Mouse (Mus musculus) forebrain, embryonic 12.5 days (tissue): Measurements from ENCODE around the gene Mxra8. TPM values are rescaled to one million over a fixed set of nuclear protein-coding genes. Genes with fewer than 3 reads are reported as not detected.

Source experiments
- ATAC-seq: fragments of 200-750 bp; cut with Nextera tagmentation; 2 replicates; pipeline ENCODE4 v1.8.0; 2017; ENCODE audit warnings: moderate TSS enrichment; ENCODE audit not compliant: low FRiP score
- H3K27ac ChIP-seq: fragments of 300-500 bp; sonication (generic); 2 replicates; pipeline ENCODE4 v1.5.1; 2016; ENCODE audit warnings: mild to moderate bottlenecking
- H3K27me3 ChIP-seq: fragments of 300-500 bp; sonication (generic); 2 replicates; pipeline ENCODE4 v1.6.1; 2016; ENCODE audit warnings: mild to moderate bottlenecking
- H3K36me3 ChIP-seq: fragments of 300-500 bp; sonication (generic); replicated peaks from 2 replicates; pipeline ENCODE4 v1.6.1; 2016; ENCODE audit warnings: mild to moderate bottlenecking
- H3K4me1 ChIP-seq: fragments of 300-500 bp; sonication (generic); 2 replicates; pipeline ENCODE4 v1.6.1; 2016
- H3K4me2 ChIP-seq: fragments of 300-500 bp; sonication (generic); 2 replicates; pipeline ENCODE4 v1.6.1; 2016; ENCODE audit warnings: mild to moderate bottlenecking, moderate library complexity
- H3K4me3 ChIP-seq: fragments of 300-500 bp; sonication (generic); replicated peaks from 2 replicates; pipeline ENCODE4 v1.5.1; 2016; ENCODE audit warnings: mild to moderate bottlenecking
- H3K9ac ChIP-seq: fragments of 300-500 bp; sonication (generic); 2 replicates; pipeline ENCODE4 v1.6.1; 2016; ENCODE audit warnings: mild to moderate bottlenecking
- H3K9me3 ChIP-seq: fragments of 300-500 bp; sonication (generic); 2 replicates; pipeline ENCODE4 v1.6.1; 2016
- WGBS: fragments of 180-500 bp; shearing (Covaris S2); methylation state at CpG from one replicate; pipeline ENCODE4 v1.1.7; 2016; 5-methylcytosine and 5-hydroxymethylcytosine counted together
- polyA plus RNA-seq: library from polyadenylated mRNA; unstranded; fragments of >200 nt; fragmentation: Nextera tagmentation; extraction: Ambion mirVana; gene quantifications from 2 replicates; pipeline ENCODE4 v1.2.1, GENCODE M21; 2016

The Mxra8 gene
- polyA plus RNA-seq, 1 experiment from 2014 or later, result 22.9 TPM

DNA sequence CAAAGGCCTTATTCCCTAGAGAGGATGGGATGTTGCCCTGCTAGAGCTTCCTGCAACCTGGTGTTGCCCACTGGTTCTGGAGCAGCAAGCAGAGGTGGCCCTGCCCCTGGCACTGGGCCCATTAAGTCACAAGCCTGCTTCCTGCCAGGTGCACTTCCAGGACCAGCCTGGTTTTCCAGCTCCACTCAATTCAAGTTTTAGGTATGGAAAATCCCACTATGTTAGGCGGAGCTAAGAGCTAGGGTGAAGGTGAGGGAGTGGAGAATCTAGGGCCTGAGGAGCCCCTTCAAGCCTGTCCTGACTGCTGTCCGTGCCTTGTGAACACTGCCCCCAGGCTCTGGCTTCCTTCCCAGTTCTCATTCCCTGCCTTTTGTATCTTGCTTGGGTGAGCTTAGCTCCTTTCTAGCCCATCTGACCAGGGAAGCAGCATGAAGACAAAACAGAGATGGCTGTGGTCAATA lies 12.5 kb downstream of the Mxra8 start:
- peaks cover 41% of the 10 kb centered on the region for H3K36me3 ChIP-seq
- no peaks in the 10 kb centered on the region for H3K27me3 ChIP-seq
- peaks cover 26% of the 10 kb centered on the region for H3K4me1 ChIP-seq
- no peak overlapping the region for H3K4me2 ChIP-seq
- WGBS, result 89% methylated on average over 2 of the region's 2 CpGs
- no peak for ATAC-seq
- no peaks in the 10 kb centered on the region for H3K9me3 ChIP-seq
- H3K4me3 ChIP-seq, result no peak overlapping the region
- peak overlapping the region; percentile 25; the same call in 1 of the 2 replicates for H3K27ac ChIP-seq
- peak overlapping the region; percentile 17; the same call in 1 of the 2 replicates for H3K9ac ChIP-seq

DNA sequence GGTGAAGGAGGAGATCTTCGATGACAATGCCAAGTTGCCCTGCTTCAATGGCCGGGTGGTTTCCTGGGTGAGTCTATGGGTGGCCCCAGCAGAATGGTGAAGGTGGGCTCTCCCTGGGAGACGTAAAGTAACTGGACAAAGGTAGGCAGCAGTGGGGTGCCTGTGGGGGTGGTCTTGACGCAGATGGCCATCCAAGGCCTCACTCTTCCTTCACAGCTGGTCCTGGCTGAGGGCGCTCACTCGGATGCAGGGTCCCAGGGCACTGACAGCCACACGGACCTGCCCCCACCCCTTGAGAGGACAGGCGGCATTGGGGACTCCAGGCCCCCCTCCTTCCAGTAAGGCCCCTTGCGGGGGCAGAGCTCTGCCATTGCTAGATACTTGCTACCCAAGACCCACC lies 13.9 kb downstream of the Mxra8 start:
- H3K27me3 ChIP-seq, result no peaks in the 10 kb centered on the region
- peaks cover 55% of the 10 kb centered on the region for H3K36me3 ChIP-seq
- no peak overlapping the region for H3K27ac ChIP-seq
- peaks cover 21% of the 10 kb centered on the region for H3K4me1 ChIP-seq
- H3K4me3 ChIP-seq, result no peak overlapping the region
- 90% methylated on average over 9 of the region's 9 CpGs for WGBS
- ATAC-seq, result no peak
- H3K9ac ChIP-seq, result no peak overlapping the region
- no peak overlapping the region for H3K4me2 ChIP-seq
- no peaks in the 10 kb centered on the region for H3K9me3 ChIP-seq

DNA sequence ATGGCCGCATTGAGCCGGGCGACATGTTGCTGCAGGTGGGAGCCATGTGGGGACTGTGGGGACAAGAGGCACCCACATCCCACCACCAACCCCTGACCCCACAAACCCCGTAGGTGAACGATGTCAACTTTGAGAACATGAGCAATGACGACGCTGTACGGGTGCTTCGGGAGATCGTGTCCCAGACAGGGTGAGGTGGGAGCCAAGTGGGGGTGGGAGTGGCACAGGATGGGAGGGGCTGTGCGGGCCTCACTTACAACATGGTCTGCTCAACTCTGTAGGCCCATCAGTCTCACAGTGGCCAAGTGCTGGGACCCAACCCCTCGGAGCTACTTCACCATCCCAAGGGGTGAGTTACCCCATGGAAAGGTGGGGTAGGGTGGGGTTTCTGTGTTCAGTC lies 15.5 kb downstream of the Mxra8 start:
- H3K27me3 ChIP-seq, result no peaks in the 10 kb centered on the region
- H3K9ac ChIP-seq, result no peak overlapping the region
- peaks cover 5% of the 10 kb centered on the region for H3K4me1 ChIP-seq
- H3K9me3 ChIP-seq, result no peaks in the 10 kb centered on the region
- no peak overlapping the region for H3K27ac ChIP-seq
- H3K36me3 ChIP-seq, result peaks cover 71% of the 10 kb centered on the region
- WGBS, result 93% methylated on average over 12 of the region's 12 CpGs
- no peak overlapping the region for H3K4me2 ChIP-seq
- ATAC-seq, result no peak
- no peak overlapping the region for H3K4me3 ChIP-seq

DNA sequence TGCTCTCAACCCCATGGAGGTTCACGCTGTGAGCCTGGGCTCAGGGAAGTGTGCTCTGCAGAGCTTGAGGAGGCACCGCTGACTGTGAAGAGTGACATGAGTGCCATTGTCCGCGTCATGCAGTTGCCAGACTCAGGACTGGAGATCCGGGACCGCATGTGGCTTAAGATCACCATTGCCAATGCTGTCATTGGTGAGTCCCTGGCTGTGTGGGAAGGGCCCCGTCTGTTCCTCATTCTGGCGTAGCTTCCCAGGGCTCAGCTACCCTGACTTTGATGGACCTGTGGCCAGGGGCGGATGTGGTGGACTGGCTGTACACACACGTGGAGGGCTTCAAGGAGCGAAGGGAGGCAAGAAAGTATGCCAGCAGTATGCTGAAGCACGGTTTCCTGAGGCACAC lies 16.6 kb downstream of the Mxra8 start:
- no peaks in the 10 kb centered on the region for H3K4me1 ChIP-seq
- 90% methylated on average over 12 of the region's 12 CpGs for WGBS
- H3K27me3 ChIP-seq, result no peaks in the 10 kb centered on the region
- H3K27ac ChIP-seq, result no peak overlapping the region
- H3K4me2 ChIP-seq, result no peak overlapping the region
- no peaks in the 10 kb centered on the region for H3K9me3 ChIP-seq
- H3K9ac ChIP-seq, result no peak overlapping the region
- ATAC-seq, result no peak
- H3K36me3 ChIP-seq, result peaks cover 82% of the 10 kb centered on the region
- H3K4me3 ChIP-seq, result no peak overlapping the region

DNA sequence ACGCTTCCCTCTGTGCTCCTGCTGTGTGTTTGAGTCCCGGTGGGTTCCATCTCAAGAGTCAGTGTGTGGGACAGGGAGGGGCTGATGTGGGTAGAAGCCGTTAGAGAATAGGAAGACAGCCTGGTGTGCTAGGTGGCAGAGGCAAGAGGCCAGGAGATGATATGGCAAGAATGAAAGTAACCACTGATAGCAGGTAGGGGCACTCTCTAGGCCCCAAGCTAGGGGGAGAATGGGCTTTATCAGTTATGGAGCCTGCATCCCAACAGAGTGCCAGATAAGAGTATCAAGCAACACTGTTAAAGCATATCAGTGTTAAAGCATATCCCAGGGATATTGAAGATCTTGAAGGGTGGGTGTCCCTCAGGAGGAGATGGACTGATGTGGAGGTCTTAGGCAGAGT lies 17.4 kb downstream of the Mxra8 start:
- peaks cover 88% of the 10 kb centered on the region for H3K36me3 ChIP-seq
- 83% methylated on average over 3 of the region's 3 CpGs for WGBS
- no peaks in the 10 kb centered on the region for H3K27me3 ChIP-seq
- no peak overlapping the region for H3K4me3 ChIP-seq
- no peaks in the 10 kb centered on the region for H3K4me1 ChIP-seq
- H3K27ac ChIP-seq, result no peak overlapping the region
- no peak overlapping the region for H3K4me2 ChIP-seq
- no peak for ATAC-seq
- no peaks in the 10 kb centered on the region for H3K9me3 ChIP-seq
- no peak overlapping the region for H3K9ac ChIP-seq

DNA sequence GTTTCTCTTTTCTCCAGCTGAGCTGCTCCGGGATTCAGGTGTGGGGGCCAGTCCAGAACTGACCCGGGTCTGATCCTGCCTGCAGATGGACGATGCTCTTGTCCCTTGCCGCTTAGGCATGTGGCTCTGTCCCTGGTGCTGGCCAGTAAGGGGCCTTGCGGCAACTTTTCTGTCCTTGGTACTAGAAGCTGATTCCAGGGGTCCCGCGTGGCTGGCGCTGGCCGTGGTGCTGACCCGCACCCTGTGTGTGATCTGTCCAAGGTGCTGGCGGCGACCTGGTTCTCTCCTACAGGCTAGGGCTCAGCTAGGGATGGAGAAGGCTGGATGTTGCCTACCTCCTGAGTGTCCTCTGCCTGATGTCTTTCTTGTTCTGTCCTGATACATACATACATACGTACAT lies 19.8 kb downstream of the Mxra8 start:
- no peaks in the 10 kb centered on the region for H3K4me1 ChIP-seq
- no peaks in the 10 kb centered on the region for H3K9me3 ChIP-seq
- no peaks in the 10 kb centered on the region for H3K27me3 ChIP-seq
- peaks cover 74% of the 10 kb centered on the region for H3K36me3 ChIP-seq
- H3K4me2 ChIP-seq, result no peak overlapping the region
- WGBS, result 30% methylated on average over 13 of the region's 13 CpGs
- no peak overlapping the region for H3K4me3 ChIP-seq
- H3K27ac ChIP-seq, result no peak overlapping the region
- ATAC-seq, result no peak
- H3K9ac ChIP-seq, result no peak overlapping the region

DNA sequence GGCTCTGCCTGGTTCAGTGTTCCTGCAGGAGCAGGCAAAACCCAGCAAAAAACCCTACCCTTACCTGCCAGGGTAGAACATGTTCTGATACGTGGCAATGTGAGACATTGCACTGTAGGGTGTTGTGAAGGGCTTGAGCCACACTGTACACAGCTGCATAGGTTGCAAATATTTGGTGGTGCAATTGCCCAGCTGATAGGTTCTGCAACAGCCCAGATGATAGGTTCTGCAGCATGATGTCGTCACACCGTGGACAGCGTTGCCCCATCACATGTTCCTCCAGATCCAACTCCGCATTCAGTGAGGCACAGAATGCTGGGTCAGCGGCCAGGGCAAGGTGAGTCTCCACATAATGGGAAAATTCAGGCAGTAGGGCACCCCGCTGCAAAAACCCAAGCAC lies 22.3 kb downstream of the Mxra8 start:
- no peak for ATAC-seq
- Histone ChIP-seq H3K4me2 (no peak overlapping the region), H3K27ac (no peak overlapping the region), H3K9me3 (no peaks in the 10 kb centered on the region), H3K4me3 (no peak overlapping the region), H3K27me3 (no peaks in the 10 kb centered on the region), H3K9ac (no peak overlapping the region), H3K4me1 (no peaks in the 10 kb centered on the region), H3K36me3 (peaks cover 72% of the 10 kb centered on the region)
- WGBS, result 92% methylated on average over 7 of the region's 7 CpGs

DNA sequence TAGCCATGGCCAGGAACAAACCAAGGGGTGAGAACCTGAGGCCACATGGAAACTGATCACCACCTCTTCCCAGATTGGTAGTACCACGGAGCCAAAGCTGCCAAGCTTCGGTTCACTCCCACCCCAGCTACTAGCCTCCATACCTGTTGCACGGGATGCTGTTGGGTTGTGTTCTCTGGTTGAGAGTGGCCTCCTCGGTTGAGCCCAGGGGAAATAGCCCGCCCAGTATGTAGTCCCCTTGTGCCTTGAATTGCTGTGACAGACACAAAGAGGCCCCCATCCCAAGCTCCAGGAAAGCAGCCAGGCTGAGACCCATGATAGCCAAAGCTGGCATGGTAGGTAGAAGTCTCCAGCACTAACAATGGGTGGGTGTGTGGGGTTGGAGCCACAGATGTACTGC lies 23.5 kb downstream of the Mxra8 start, which contains the start of gene Tas1r3:
Tas1r3 (minus strand) TSS at position 362 of the 400 bp plus-strand sequence.
- Histone ChIP-seq H3K36me3 (peaks cover 63% of the 10 kb centered on the region), H3K4me1 (peaks cover under 1% of the 10 kb centered on the region), H3K9ac (no peak within 1 kb of the TSS), H3K9me3 (no peaks in the 10 kb centered on the region), H3K4me2 (no peak within 1 kb of the TSS), H3K27me3 (no peaks in the 10 kb centered on the region), H3K27ac (no peak within 1 kb of the TSS), H3K4me3 (no peak within 1 kb of the TSS)
- ATAC-seq, result no peak
- 74% methylated on average over 5 of the region's 5 CpGs for WGBS

DNA sequence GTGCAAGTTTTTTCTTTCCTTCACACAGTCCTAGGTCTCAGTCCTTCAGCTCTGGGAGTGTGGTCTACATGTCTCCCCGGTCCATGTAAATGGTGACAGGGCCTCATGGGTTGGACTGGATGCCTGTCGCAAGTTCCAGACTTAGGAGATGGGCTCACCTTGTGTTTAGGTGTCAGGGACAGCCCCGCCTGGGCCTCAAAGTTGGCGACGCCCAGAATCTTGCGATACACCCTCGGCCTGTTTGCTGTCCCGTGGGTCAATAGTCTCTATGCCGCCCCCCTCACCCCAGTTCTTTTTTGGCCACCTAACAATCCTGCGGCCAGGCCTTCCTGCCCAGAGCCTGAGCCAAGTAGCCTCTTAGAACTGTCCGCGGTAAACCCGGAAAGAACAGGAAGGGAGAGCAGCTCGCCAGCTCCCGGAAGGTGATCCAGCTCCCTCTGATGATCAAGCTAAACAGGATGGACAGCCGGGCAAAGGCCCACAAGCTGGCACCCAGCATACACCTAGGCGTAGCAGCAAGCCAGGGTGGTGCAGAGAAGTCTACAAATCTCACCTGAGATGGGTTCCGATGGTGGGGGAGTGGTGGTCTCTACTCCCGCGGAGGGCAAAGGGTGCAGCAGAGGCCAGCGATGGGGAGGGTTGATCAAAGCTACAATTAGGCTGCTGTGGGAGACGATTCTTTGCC lies 29.3 kb downstream of the Mxra8 start:
- no peaks in the 10 kb centered on the region for H3K9me3 ChIP-seq
- H3K4me2 ChIP-seq, result peak overlapping the region; percentile 91
- 11% methylated on average over 22 of the region's 22 CpGs for WGBS
- H3K4me3 ChIP-seq, result peak overlapping the region; percentile 78
- H3K9ac ChIP-seq, result peak overlapping the region; percentile 90
- ATAC-seq, result peak; percentile 2; the same call in 1 of the 2 replicates
- 0 out of 2 replicates have a peak overlapping the region, but pooled peaks have one; percentile 6 for H3K27ac ChIP-seq
- H3K27me3 ChIP-seq, result no peaks in the 10 kb centered on the region
- H3K36me3 ChIP-seq, result peaks cover 51% of the 10 kb centered on the region
- H3K4me1 ChIP-seq, result peaks cover 27% of the 10 kb centered on the region

DNA sequence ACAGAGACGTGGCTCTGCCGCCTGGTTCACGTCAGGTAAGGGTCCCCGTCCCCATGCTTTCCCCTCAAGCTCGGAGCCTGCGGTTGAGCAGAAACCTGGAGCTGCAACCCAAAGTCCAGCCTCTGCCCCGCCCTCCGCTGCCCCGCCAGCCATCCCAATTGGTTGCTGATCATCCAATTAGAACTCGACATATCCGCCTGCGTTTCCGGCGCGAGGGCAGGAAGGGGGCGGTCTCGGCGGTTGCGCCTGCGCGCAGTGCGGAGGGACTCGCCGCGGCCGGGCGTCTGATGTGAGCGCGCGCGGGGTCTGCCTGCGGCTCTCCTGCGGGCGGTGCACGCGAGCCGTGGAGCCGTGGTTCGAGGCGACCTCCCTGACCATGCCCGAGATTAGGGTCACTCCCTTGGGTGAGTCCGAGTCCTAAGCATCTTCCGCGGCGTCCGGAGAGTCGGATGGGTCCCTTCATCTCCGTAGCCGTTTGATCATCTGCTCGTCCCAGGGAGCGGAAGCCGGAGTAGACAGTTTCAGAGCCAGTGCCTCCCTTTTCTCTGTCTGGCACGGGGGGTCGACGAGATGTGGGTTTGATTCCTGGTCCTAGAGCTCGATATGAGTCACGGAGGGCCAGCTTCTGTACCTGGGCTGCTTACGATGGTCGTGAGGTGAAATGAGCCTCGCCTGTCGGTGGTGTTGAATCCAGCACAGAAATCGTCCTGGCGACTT lies 30.0 kb downstream of the Mxra8 start, which contains the start of the genes Cptp and Ints11:
Cptp (minus strand) TSS at position 124 of the 717 bp plus-strand sequence.
Ints11 (plus strand) TSS at position 230 of the 717 bp plus-strand sequence.
- H3K9me3 ChIP-seq, result no peaks in the 10 kb centered on the region
- H3K4me3 ChIP-seq, result peak within 1 kb of the TSS; percentile 78
- under 1% methylated on average over 63 of the region's 63 CpGs for WGBS
- H3K27ac ChIP-seq, result peak within 1 kb of the TSS; percentile 73
- H3K27me3 ChIP-seq, result no peaks in the 10 kb centered on the region
- H3K9ac ChIP-seq, result peak within 1 kb of the TSS; percentile 90
- peak within 1 kb of the TSS; percentile 91 for H3K4me2 ChIP-seq
- ATAC-seq, result peak; percentile 96
- peaks cover 27% of the 10 kb centered on the region for H3K4me1 ChIP-seq
- peaks cover 58% of the 10 kb centered on the region for H3K36me3 ChIP-seq

DNA sequence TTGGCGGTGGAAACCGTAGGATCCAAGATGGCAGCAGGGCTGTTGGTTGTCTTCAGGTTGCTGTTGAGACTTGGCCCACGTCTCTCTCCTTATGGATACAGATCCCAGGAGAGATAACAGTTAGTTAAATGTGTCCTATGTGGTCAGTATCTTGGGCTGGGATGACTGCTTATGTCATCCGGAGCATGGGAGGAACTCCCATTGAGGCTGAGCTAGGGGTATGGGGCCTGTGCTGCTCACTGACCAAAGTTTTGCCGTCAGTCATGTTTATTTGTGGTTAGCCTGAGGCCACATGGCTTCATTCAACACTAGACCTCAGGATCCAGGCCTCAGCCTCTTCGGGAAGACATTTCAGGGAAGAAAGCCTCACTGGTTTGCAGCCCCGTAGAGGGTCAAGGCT lies 31.9 kb downstream of the Mxra8 start:
- Histone ChIP-seq H3K36me3 (peaks cover 54% of the 10 kb centered on the region), H3K4me3 (no peak overlapping the region)

DNA sequence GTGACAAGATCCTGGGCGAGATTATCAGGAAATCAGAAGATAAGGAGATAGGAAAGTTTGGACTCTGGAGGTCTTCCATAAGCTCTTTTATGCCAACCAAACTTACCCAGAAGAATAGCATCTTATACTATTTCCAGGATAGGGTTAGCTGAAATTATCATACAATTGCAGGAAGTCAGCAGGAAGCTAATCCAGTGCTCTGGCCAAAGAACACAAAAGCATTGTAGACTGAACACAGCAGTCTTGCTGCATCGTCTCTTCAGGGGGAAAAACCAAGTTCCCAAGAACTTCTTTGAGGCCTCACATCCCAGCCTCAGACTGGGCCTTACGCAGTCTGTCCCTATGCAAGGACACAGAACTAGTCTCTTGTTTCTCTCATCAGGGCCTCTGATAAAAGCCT lies 44.1 kb downstream of the Mxra8 start:
- H3K4me3 ChIP-seq, result no peak overlapping the region
- no peak overlapping the region for H3K4me2 ChIP-seq
- WGBS, result 91% methylated on average over 3 of the region's 3 CpGs
- no peak for ATAC-seq
- H3K27me3 ChIP-seq, result no peaks in the 10 kb centered on the region
- peaks cover 63% of the 10 kb centered on the region for H3K36me3 ChIP-seq
- H3K4me1 ChIP-seq, result no peaks in the 10 kb centered on the region
- peak overlapping the region; percentile 3; the same call in 1 of the 2 replicates for H3K27ac ChIP-seq
- no peak overlapping the region for H3K9ac ChIP-seq
- no peaks in the 10 kb centered on the region for H3K9me3 ChIP-seq

More for the DNA sequence above, 31.9 kb downstream of the Mxra8 start:
- no peaks in the 10 kb centered on the region for H3K27me3 ChIP-seq
- no peak overlapping the region for H3K4me2 ChIP-seq
- H3K27ac ChIP-seq, result no peak overlapping the region
- 95% methylated on average over 7 of the region's 7 CpGs for WGBS
- H3K9me3 ChIP-seq, result no peaks in the 10 kb centered on the region
- ATAC-seq, result no peak
- peaks cover 27% of the 10 kb centered on the region for H3K4me1 ChIP-seq
- H3K9ac ChIP-seq, result no peak overlapping the region
